Mouse (Mus musculus) forebrain, embryonic 15.5 days (tissue): Measurements from ENCODE around the gene Fbxo3. TPM values are rescaled to one million over a fixed set of nuclear protein-coding genes. Genes with fewer than 3 reads are reported as not detected.
"Not testable (repeated sequence)": the region's sequence is repeated elsewhere in the genome, so short reads cannot be mapped to it uniquely, and the experiment has no call there.

Experiments used
- ATAC-seq: fragments of 200-750 bp; cut with Nextera tagmentation; replicated peaks from 2 replicates; pipeline ENCODE4 v1.8.0; 2017; ENCODE audit warnings: mild to moderate bottlenecking, moderate TSS enrichment, moderate library complexity
- H3K27ac ChIP-seq: fragments of 300-500 bp; sonication (generic); replicated peaks from 2 replicates; pipeline ENCODE4 v1.5.1; 2015; ENCODE audit warnings: mild to moderate bottlenecking, inconsistent platforms
- H3K27me3 ChIP-seq: fragments of 300-500 bp; sonication (generic); 2 replicates; pipeline ENCODE4 v1.6.1; 2015; ENCODE audit warnings: inconsistent platforms
- H3K36me3 ChIP-seq: fragments of 300-500 bp; sonication (generic); 2 replicates; pipeline ENCODE4 v1.6.1; 2015; ENCODE audit warnings: mild to moderate bottlenecking, inconsistent platforms
- H3K4me1 ChIP-seq: fragments of 300-500 bp; sonication (generic); 2 replicates; pipeline ENCODE4 v1.6.1; 2015; ENCODE audit warnings: inconsistent platforms
- H3K4me2 ChIP-seq: fragments of 300-500 bp; sonication (generic); replicated peaks from 2 replicates; pipeline ENCODE4 v1.6.1; 2015; ENCODE audit warnings: mild to moderate bottlenecking, inconsistent platforms
- H3K4me3 ChIP-seq: fragments of 300-500 bp; sonication (generic); 2 replicates; pipeline ENCODE4 v1.5.1; 2015; ENCODE audit warnings: mild to moderate bottlenecking, inconsistent platforms
- H3K9ac ChIP-seq: fragments of 300-500 bp; sonication (generic); replicated peaks from 2 replicates; pipeline ENCODE4 v1.6.1; 2015; ENCODE audit warnings: mild to moderate bottlenecking, inconsistent platforms
- H3K9me3 ChIP-seq: fragments of 300-500 bp; sonication (generic); 2 replicates; pipeline ENCODE4 v1.6.1; 2016; ENCODE audit warnings: inconsistent platforms
- WGBS: fragments of 180-500 bp; shearing (Covaris S2); methylation state at CpG from one replicate; pipeline ENCODE4 v1.1.7; 2015; ENCODE audit warnings: mixed read lengths; 5-methylcytosine and 5-hydroxymethylcytosine counted together
- polyA plus RNA-seq: library from polyadenylated mRNA; unstranded; fragments of >200 nt; fragmentation: Nextera tagmentation; extraction: Ambion mirVana; gene quantifications from 2 replicates; pipeline ENCODE4 v1.2.1, GENCODE M21; 2015

Gene Fbxo3
- polyA plus RNA-seq, 1 experiment from 2014 or later, result 65.1 TPM

- no peak for ATAC-seq
- no peak overlapping the region for H3K4me3 ChIP-seq
- no peaks in the 10 kb centered on the region for H3K27me3 ChIP-seq
- H3K4me1 ChIP-seq, result 0 out of 2 replicates have a peak, but pooled peaks cover 6% of the 10 kb centered on the region
- no peaks in the 10 kb centered on the region for H3K9me3 ChIP-seq
- no peak overlapping the region for H3K9ac ChIP-seq
- 96% methylated on average over 2 of the region's 2 CpGs for WGBS
- no peak overlapping the region for H3K4me2 ChIP-seq
- no peak overlapping the region for H3K27ac ChIP-seq
- no peaks in the 10 kb centered on the region for H3K36me3 ChIP-seq
These were observed 71.7 kb downstream of the Fbxo3 start for GRCm38 (mm10) chr2:104099231-104099585.

GRCm38 (mm10) chr2:104099946-104100345 lies 72.4 kb downstream of the Fbxo3 start:
- H3K9me3 ChIP-seq, result no peaks in the 10 kb centered on the region
- H3K4me2 ChIP-seq, result no peak overlapping the region
- no peaks in the 10 kb centered on the region for H3K27me3 ChIP-seq
- H3K4me3 ChIP-seq, result no peak overlapping the region
- no peak overlapping the region for H3K27ac ChIP-seq
- H3K36me3 ChIP-seq, result no peaks in the 10 kb centered on the region
- WGBS, result 29% methylated on average over 1 of the region's 1 CpGs
- no peak overlapping the region for H3K9ac ChIP-seq
- 0 out of 2 replicates have a peak, but pooled peaks cover 6% of the 10 kb centered on the region for H3K4me1 ChIP-seq
- no peak for ATAC-seq

- H3K9me3 ChIP-seq, result no peaks in the 10 kb centered on the region
- no peaks in the 10 kb centered on the region for H3K36me3 ChIP-seq
- no peaks in the 10 kb centered on the region for H3K4me1 ChIP-seq
- ATAC-seq, result no peak
- H3K27ac ChIP-seq, result no peak overlapping the region
- H3K4me3 ChIP-seq, result no peak overlapping the region
- no peak overlapping the region for H3K9ac ChIP-seq
- H3K27me3 ChIP-seq, result no peaks in the 10 kb centered on the region
- H3K4me2 ChIP-seq, result no peak overlapping the region
- 92% methylated on average over 6 of the region's 6 CpGs for WGBS
These were observed 77.3 kb downstream of the Fbxo3 start for GRCm38 (mm10) chr2:104104800-104105199.

GRCm38 (mm10) chr2:104109021-104109420 lies 81.5 kb downstream of the Fbxo3 start:
- not testable (repeated sequence) for H3K9me3 ChIP-seq, H3K36me3 ChIP-seq, H3K9ac ChIP-seq, H3K27me3 ChIP-seq, H3K4me1 ChIP-seq, H3K27ac ChIP-seq, H3K4me3 ChIP-seq, H3K4me2 ChIP-seq, ATAC-seq
- WGBS, result 96% methylated on average over 2 of the region's 2 CpGs

GRCm38 (mm10) chr2:104109528-104109927 lies 82.0 kb downstream of the Fbxo3 start:
- no peaks in the 10 kb centered on the region for H3K4me1 ChIP-seq
- no peak overlapping the region for H3K9ac ChIP-seq
- H3K9me3 ChIP-seq, result no peaks in the 10 kb centered on the region
- no peak for ATAC-seq
- H3K27ac ChIP-seq, result no peak overlapping the region
- no peak overlapping the region for H3K4me2 ChIP-seq
- no peaks in the 10 kb centered on the region for H3K27me3 ChIP-seq
- no peak overlapping the region for H3K4me3 ChIP-seq
- 75% methylated on average over 2 of the region's 2 CpGs for WGBS
- no peaks in the 10 kb centered on the region for H3K36me3 ChIP-seq

GRCm38 (mm10) chr2:104110031-104110430 lies 82.5 kb downstream of the Fbxo3 start:
- Histone ChIP-seq H3K4me2 (no peak overlapping the region), H3K4me3 (no peak overlapping the region), H3K27ac (no peak overlapping the region), H3K9me3 (no peaks in the 10 kb centered on the region), H3K36me3 (no peaks in the 10 kb centered on the region), H3K9ac (no peak overlapping the region), H3K27me3 (no peaks in the 10 kb centered on the region), H3K4me1 (no peaks in the 10 kb centered on the region)
- 88% methylated on average over 4 of the region's 4 CpGs for WGBS
- ATAC-seq, result no peak

GRCm38 (mm10) chr2:104111170-104111797 lies 83.8 kb downstream of the Fbxo3 start:
- H3K36me3 ChIP-seq, ATAC-seq, H3K4me1 ChIP-seq, H3K9me3 ChIP-seq, H3K27me3 ChIP-seq, H3K4me3 ChIP-seq, H3K4me2 ChIP-seq, H3K27ac ChIP-seq, H3K9ac ChIP-seq: not testable (repeated sequence)
- WGBS, result no CpG with 5 or more reads among the region's 1 CpGs

Other genes starting within 250 kb of the Fbxo3 start
- 450 and 468 TPM in 2 replicates for gene Caprin1, start 230.1 kb upstream of the Fbxo3 start, polyA plus RNA-seq
- 21.8 and 23.6 TPM in 2 replicates for gene Lmo2, start 69.7 kb upstream of the Fbxo3 start, polyA plus RNA-seq
- 1.5 and 2.2 TPM in 2 replicates for gene 4931422A03Rik, start 640 bp downstream of the Fbxo3 start, polyA plus RNA-seq
- gene Gm10912, start 38.1 kb downstream of the Fbxo3 start, polyA plus RNA-seq, result not detected in 2 replicates
- not detected in 2 replicates for gene Gm10799, start 40.8 kb downstream of the Fbxo3 start, polyA plus RNA-seq
- gene Cd59b, start 42.1 kb downstream of the Fbxo3 start, polyA plus RNA-seq, result 1.2 TPM in 2 replicates
- gene Cd59a, start 68.1 kb downstream of the Fbxo3 start, polyA plus RNA-seq, result 5.0 and 5.6 TPM in 2 replicates
- not detected in 2 replicates for gene A930018P22Rik, start 95.0 kb downstream of the Fbxo3 start, polyA plus RNA-seq